Mouse (Mus musculus): ENCODE data around the gene Rfx8.
A peak's percentile ranks its signal among the peaks of the same experiment; 100 is the strongest.

The Rfx8 gene

DNA sequence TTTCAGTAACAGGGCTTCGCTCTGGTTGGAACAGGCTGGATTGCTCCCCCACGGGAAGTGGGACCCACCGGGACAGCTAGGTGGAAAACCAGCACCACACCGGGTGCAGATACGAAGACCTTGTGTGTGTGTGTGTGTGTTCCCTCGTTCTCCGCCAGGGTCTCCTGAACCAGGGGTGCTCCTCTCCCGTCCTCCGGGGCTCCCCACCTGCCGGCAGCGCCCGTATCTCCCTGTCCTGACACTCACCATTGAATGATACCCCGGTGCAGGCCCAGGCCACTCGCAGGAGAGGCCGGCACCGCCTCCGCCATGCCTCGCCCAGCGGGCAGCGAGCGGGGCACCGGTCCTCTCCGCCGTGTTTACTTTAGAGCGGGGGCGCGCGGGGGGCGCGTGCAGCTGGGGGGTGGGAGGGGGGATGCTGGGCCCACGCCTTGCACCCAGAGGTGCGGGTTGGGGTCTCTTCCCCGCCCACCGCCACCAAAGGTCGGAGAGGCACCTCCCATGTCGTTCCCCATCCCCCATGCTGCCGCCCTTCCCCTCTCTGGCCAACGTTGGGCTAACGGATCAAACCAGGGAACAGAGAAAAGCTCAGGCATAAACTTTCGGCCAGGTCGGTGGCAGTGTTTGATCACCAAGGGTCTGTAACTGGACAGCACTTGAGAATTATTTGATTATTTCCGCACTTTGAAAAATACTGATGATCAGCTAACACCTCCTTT lies at the start of gene Rfx8:
TSS of gene Rfx8 (minus strand) at position 366 of the 719 bp plus-strand sequence.
- no peak for DNase-seq (ENCODE audit: low spot score)

DNA sequence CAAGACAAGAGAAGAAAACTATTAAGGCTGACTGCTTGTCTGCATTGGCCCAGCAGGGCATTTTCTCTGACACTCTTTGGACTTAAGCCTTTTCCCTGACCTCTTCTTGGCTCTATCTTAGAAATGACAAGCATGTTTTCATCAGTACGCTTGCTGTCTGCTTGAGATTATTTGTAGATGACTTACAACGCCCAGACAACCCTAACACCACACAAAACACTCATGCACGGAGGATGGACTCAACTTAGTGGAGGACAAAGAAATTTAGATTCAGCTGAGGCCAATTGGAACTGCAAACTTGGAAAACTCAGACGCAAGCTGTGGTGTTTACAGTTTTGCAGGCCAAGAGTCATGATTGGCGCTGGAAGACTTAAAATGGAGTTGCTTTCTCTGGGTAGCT lies 49.6 kb upstream of the Rfx8 start:
- DNase-seq (ENCODE audit: low spot score), result no peak

DNA sequence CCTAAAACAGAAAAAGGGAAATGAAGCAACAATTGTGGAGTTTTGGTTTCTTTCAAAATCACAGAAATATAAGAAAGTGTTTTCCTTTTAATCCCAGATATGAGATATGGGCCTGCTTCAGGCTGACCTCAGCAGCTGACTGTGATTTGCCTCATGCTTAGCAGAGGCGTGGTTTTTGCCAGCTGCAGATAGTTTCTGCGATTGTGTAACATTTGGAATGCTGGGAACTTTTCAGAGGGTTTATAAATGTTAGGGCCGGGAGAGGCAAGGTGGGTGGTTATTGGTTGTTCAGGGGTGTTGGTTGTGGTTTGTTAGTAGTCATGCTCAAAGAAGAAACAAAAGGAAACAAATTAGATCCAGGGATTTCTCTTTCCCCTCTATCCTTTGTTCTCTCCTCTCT lies 47.2 kb upstream of the Rfx8 start:
- DNase-seq (ENCODE audit: low spot score), result no peak

DNA sequence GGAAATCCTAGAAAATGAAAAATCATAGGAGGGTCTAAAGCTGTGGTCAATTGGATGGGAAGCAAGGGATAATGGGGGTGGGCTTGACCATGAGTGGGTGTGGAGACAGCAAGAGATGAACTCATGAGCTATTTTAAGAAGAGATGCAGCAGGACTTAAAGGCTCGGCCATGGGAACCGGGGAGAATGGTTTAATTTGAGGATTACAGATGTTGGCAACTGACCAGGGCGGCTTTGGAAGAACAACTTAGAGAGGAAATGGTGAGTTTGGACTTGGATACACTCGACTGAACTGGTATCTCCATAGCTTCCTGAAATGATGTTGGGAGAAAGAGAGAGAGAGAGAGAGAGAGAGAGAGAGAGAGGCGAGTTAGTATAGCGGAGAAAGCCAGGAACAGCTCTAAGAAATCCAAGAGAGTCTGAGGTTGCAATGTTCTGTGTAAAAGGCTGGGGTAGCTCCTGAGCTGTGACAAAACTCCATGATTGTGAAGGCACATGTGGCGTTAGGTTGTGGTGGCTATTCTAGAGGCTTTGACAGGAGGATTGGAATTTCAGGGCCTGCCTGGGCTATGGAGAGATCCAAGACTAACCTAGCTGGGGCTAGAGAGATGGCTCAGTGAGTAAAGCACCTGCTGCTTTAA lies 45.2 kb upstream of the Rfx8 start:
- no peak for DNase-seq (ENCODE audit: low spot score)

DNA sequence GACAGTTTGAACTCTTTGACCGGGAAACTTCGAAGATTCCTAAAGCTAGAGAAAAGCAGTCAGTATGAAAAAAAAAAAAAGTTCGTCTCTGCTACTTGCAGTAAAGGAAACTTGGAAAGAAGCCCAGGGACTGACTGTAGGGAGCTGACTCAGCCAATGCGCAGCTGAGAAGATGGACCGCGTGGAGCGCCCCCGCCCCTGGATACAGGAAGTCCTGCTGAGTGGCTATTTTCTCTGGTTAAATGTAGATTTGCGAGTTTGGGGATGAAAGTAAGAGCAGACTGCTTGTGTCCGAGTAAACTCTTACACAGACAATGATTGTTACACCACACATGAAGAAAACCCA lies 41.2 kb upstream of the Rfx8 start:
- peak; percentile 28 for DNase-seq (ENCODE audit: low spot score)

DNA sequence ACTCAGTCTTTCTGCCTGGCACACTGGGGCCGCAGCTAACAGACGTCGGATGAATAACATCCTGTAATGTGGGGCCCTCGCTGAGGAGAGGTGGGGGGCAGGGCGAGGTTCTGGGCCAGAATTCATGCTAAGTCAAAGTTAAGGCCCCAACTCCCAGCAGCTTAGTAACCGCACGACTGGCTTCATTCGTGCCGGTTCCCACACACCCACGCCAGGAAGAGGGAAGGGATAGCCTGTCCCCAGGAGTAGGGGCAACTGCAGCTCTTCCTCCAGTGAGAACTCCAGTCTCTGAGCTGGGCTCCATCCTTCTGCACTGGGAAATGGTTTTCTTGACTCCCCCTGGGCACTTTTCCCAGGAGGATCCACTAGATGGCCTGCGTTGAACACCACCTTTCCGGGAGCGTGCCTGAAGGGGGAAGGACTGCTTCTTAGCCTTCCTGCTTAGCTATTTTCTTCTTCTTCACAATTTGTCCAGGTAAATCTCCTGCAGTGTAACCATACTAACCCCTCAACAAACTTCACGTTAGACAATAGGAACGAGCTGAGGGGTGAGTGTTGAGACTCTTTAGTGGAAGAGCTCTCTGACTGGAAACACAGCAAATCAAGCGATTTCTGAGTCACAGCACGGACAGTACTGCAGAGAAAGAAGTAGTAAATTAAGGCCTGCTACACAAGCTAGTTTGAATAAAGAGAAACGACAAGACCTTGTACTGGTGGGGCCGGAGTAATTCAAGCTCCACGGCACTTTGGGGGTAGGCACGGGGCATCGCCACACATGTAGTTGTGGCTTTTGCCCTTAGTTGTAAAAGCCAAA lies 40.6 kb upstream of the Rfx8 start:
- DNase-seq (ENCODE audit: low spot score), result no peak

DNA sequence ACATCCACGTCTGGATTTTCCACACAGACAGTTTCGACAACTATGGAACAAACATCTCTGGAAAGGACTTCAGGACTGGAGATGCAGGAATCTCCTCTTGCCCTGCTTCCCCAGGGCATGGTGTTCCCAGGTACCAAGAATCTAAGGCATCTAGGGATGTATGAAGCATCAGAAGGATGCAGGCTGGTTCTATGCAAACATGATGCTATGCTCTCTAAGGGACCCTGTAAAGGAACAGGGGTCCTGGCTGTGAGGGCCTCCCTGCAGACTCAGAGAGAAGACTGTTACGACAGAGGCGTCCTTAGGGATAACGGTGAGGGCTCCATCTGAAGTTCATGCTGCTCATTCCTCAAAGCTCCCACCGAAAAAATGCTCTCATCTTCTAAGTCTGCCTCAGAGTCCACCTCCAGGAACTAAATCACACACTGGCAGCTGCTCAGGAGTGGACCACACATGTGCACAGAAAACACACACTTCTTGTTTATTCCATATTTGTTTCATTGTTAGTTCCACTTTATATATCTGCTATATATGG lies 39.5 kb upstream of the Rfx8 start:
- DNase-seq (ENCODE audit: low spot score), result no peak

- no peak for DNase-seq (ENCODE audit: low spot score)
Observed at GRCm38 (mm10) chr1:39759231-39760175, 38.7 kb upstream of the Rfx8 start.

GRCm38 (mm10) chr1:39758244-39758643 lies 37.4 kb upstream of the Rfx8 start:
- DNase-seq (ENCODE audit: low spot score), result no peak

DNA sequence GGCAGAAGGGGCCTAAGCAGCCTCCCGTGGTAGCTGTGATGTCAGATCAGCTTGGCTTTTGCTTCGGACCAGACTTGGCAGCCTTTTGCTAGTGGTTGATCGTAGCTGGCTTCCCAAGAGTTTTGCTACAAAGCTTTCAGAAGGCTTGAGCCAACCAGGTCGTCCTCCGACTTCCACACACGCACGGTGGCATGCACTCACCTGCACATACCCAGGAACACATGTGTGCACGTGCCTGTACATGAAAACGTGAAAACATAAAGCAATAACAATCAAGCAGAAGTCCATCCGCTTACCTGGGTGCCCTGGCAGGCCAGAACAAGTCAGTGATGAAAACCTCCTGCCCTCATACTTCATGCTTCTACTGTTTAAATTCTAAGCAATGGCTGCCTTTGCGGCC lies 36.2 kb upstream of the Rfx8 start:
- DNase-seq (ENCODE audit: low spot score), result no peak

- DNase-seq (ENCODE audit: low spot score), result no peak
Observed at GRCm38 (mm10) chr1:39754224-39754957, 33.6 kb upstream of the Rfx8 start.

- DNase-seq (ENCODE audit: low spot score), result no peak
Observed at GRCm38 (mm10) chr1:39751537-39751936, 30.7 kb upstream of the Rfx8 start.

GRCm38 (mm10) chr1:39749664-39750063 lies 28.9 kb upstream of the Rfx8 start:
- DNase-seq (ENCODE audit: low spot score), result no peak

DNA sequence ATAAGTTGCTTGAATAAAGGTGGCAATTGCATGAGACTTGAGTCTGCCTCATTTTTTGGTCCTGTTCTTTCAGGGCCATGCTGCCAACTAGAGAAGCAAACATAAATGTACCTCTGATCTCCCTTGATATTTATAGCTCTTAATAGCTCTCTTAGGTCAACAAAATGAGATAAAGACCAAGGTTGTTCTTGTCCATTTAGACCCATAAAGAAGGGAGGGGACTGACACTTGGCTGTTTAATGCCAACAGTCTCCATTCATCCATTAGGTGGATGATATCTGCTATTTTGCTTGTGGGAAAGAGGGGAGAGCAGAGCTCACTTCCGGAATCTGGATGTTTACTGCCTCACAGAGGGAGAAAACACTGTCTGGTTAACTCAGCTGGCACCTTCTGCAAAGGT lies 28.4 kb upstream of the Rfx8 start:
- DNase-seq (ENCODE audit: low spot score), result no peak

DNA sequence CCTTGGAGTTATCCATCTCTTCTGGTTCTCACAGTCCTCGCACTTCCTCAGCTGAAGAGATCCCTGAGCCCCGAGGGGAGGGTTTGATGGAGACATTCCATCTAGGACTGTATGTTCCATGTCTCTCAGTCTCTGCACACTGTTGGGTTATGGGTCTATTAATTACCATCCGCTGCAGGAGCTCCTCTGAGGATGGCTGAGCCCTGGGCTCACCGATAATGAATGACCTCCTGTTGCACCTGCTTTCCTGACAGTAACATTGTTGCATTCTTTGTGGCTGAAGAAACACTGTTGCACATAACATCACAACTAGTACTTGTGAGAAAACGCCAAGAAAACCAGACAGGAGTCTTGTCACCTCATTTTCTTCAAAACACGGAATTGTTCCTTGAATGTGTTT lies 27.9 kb upstream of the Rfx8 start:
- no peak for DNase-seq (ENCODE audit: low spot score)

DNA sequence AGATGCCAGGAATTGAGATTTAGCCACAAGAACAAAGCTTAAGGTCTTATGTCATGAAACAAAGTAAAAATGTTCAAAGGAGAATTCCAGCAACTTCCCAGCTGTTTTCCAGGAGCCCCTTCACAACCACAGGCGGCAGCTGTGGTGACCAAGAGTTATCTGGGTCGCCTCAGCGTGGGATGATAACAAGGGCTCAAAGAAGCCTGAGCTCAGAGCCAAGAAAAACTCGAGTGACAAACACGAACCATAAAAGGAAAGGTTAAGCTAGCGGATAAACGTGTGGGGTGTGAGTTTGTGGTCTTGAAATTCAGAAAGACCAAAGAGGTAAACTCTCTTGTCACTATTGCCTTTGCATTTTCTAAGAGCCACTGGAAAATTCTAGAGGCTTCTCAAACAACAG lies 25.7 kb upstream of the Rfx8 start:
- DNase-seq (ENCODE audit: low spot score), result no peak

GRCm38 (mm10) chr1:39740948-39741347 lies 20.2 kb upstream of the Rfx8 start:
- no peak for DNase-seq (ENCODE audit: low spot score)

GRCm38 (mm10) chr1:39740002-39740401 lies 19.2 kb upstream of the Rfx8 start:
- DNase-seq (ENCODE audit: low spot score), result no peak

DNA sequence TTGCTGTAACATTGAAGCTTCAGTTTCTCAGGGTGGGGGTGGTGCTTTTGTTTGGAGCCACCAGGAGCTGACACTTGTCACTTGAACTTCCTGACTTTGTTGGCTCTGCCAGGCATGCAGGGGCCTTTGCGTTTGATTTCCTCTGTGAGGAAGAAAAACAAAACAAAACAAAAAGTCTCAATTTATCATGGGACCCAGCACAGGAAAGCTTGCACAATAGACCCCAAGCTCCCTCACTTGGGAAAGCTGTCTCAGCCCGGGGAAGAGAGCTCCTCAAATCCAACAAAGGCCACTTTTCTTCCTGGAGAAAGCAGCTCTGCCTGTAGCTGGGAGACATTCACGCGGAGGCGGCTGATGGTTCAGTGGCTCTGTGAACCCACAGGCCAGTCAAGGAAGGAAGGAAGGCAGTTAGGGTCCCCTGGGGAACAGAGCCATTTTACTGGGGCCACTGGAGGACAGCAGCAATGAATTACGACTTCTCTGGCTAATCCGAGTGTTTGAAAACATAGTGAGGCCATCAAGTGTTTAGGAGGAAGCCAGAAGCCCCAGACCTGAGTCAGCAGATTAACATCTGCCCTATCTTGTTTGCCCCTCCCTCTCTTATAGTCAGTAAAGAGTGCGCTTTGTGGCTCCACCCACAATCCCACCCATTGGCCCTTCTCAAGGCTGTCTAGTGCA lies 15.3 kb upstream of the Rfx8 start:
- DNase-seq (ENCODE audit: low spot score), result no peak

- no peak for DNase-seq (ENCODE audit: low spot score)
Observed at GRCm38 (mm10) chr1:39735493-39735892, 14.7 kb upstream of the Rfx8 start.

GRCm38 (mm10) chr1:39734881-39735280 lies 14.1 kb upstream of the Rfx8 start:
- DNase-seq (ENCODE audit: low spot score), result no peak

Measured in urinary bladder, postnatal 10 days (tissue).